Mouse (Mus musculus) cerebellum, adult (tissue): ENCODE measurements around the gene Vill.

Experiments
- ATAC-seq: cut with Nextera tagmentation; 2 replicates; pipeline ENCODE4 v1.9.2; 2017; ENCODE audit warnings: mild to moderate bottlenecking, moderate library complexity, mixed read lengths; ENCODE audit not compliant: insufficient number of reproducible peaks, low FRiP score, low TSS enrichment

The Vill gene

DNA sequence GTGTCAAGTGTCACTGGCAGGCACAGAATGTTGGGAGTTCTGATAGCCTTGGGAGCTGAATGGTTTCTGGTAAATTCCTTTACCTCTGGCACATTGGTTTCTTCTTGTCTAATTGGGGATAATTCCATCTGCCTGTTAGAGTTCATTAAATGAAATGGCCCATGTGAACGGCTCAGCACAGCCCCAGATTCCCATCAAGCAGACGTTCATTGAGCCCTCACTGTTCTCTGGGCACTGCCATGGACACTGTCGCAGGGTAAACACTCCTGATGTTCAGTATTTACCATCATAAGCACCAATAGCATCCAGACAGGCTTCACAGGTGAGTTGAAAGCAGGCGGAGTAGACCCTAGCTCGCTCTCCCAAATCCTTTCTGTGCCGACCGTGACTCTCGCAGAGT is 18.5 kb upstream of the Vill start:
- no peak for ATAC-seq

DNA sequence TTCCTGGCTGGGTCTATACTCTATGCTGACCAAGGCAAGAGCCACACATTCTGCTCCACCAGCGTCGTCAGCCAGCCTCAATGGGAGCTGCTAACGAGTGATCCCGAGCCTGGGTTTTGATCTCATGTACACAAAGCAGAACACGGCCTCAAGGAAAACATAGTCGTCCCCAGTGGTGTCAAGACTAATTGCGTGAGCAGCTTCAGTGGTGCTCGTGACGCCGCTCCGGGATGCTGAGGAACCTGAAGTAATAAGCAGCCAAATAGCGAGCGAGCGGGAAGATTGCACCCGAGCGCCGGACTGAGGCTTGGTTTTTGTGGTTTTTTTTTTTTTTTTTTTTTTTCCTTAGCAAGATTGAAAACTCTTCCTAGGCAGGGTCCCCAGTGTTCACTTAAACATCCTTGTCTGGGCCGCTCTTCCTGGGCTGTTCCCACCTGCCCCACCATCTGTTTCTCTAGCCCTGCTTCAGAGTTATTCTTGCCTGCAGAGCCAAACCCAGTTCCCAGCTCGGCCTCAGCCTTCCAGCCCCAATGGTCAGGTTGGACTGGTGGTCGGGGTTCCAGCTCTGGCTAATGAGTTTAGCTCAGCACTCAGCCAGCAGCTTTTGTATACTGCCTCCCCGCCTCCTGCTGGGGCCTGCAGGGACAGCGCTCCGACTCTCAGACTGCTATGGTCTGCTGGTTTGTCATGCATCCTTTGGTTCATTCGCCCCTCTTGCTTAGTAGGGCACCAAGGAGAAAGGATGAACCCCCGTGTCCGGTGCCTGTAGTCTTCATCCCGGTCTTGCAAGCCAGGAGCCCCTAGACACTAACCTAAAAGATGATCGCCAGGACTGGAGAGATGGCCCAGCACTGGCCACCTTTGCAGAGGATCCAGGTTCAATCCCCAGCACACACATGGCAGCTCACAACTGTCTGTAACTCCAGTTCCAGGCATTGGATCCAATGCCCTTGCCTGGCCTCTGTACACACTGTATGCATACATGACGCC is 17.6 kb upstream of the Vill start:
- ATAC-seq, result no peak

DNA sequence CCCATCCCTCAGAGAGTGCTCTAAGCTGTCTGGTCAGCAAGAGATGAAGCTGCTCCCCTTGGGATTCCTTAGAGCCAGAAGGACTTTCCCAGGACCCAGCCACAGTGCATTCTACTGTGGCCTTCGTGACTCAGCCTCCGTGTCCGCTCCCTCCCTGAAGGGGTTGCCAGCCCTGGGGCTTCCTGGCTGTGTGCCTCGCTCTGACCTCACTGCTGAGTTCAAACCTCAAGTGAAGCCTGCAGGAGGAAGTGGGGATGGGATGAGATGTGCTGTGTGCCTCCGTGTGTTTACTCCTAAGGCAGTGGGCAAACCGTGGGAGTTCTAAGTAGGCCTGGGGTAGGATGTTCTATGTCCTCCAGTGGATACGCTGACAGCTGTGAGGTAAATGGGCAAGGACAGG is 16.7 kb upstream of the Vill start:
- ATAC-seq, result no peak

DNA sequence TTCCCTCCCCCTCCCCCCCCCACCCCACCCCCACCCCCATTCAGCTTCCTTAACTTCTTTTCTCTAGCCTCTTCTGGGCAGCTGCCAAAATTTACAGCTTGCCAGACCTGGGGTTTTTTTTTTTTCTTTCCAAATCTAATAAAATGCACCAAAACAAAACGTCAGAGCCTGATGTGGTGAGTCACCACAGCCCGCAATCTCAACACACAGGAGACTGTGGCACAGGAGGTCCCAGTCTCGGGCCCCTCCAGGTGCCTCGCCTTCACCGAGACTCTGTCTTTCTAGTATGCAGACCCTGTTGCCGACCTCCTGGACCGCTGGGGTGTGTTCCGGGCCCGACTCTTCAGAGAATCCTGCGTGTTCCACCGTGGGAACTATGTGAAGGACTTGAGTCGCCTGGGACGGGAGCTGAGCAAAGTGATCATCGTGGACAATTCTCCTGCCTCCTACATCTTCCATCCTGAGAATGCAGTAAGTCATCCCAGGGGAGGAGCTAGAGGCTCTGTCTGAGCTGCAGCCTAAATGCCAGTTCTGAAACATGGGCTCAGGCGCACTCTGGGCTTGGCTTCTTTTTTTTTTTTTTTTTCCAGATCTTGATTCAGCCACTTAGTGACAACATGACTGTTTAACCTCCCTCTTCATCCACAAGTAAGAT is 15.4 kb upstream of the Vill start:
- ATAC-seq, result no peak

DNA sequence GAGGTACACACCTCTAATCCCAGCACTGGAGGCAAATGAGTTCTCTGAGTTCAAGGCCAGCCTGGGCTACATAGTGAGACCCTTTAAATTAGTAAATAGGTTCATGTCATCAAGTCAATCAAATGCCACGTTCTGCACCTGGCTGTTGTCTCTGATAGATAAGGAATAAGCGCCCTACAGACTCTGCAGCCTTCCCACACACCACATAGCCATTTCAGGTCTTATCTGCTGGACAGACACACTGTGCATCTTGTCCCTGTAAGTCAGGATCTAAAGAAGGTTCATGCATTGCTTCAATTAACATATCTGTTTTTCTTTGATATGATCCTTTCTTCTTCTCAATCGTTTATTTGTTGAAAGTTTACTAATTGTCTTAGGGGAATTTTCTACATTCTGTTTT is 14.0 kb upstream of the Vill start:
- no peak for ATAC-seq

DNA sequence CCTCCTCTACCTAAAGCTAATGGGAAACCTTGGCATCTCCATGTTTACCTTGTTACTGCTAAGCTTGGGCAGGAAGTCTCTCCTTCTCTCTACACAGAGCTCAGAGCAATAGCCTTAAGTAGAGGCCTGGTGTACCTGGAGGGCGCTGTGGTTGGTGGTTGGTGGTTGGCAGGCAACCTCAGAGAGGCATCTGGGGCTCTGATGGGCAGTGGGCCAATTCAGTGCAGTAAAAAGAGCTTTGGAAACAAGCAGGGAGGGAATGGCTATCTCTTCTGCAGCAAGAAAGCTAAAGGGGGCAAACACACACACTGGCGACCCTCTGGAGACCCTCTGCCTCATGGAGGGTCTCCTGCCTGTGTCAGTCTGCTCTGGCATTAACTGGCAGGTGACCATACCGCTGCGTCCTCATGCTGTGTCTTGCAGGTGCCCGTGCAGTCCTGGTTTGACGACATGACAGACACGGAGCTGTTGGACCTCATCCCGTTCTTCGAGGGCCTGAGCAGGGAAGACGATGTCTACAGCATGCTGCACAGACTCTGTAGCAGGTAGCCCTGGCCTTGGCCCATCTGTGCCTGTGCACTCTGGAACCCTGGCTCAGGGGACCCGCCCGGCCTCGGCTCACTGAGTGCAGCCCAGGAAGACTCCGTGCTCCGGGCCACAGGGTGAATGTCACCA is 12.3 kb upstream of the Vill start:
- ATAC-seq, result 0 out of 2 replicates have a peak, but pooled peaks have one; percentile 32

DNA sequence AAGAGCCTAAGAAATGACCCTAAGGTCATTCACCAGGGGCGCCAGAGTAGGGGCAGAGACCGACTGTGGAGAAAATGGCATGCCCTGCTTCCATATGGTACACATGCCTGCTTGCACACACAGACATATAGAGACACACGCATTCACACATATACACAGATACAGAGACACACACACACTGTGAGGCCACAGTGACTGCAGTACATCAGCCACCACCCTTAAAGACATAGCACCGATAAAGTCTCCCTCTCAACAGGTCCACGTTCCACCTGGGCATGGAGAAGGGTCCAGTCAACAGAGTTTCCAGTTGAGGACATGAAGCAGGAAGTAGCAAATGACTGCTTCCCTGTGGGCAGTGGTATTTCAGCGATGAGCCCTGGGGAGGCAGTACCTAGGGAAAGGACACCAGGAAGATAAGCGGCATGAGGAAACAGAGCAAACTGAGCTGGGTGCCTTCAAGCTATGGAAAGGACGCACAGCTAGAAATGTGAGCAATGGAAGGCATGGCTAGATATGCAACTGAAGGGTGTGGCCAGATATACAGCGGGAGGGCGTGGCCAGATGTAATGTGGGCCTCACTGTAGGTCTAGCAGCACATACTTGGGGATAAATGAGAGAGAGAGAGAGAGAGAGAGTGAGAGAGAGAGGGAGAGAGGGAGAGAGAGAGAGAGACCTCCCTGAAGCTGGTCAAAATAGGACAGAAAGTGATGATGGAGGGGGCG is 4.2 kb upstream of the Vill start:
- ATAC-seq, result no peak

DNA sequence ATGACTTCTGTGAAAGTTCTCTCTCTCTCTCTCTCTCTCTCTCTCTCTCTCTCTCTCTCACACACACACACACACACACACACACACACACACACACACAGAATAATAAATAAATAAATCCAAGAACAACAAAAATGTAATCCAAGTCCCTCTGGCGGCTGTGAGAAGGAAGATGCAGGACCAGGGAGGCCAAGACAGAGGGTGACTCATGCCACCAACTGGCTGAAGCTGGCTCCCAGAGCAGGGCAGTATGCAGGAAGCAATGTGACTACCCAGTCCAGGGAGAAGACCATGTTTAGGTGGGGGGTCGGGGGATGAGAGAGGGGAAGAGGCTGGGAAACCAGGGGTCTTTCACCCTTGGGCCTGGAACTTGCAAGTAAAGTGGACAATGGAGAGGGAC is 1.4 kb upstream of the Vill start:
- no peak for ATAC-seq

DNA sequence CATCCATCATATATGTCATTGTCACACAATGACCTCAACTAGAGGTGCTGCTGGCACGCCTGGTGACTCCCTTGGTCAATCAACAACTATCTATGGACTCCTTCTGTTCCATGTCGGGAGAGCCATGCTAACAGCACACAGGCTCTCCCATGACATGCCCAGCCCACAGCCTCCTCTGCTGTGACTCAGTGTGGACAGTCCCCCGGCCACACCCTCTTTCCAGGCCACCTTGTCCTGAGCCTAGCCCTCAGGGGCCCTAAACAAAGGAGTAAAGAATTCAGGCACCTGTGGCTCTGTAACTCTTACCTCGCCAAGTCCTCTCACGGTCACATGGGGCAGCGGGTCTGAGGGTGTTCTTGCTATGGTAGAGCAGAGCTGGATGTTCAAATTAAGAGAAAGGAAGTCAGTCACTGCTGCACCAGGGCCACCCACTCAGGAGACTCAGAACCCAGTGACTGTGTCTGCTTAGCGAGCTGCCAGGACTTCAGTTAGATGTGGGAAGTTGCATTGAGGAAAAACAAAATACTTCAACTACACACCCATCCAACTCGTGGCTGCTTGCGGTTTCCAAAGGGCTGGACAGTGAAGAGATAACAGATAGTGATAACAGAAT is 1.5 kb downstream of the Vill start:
- ATAC-seq, result no peak

DNA sequence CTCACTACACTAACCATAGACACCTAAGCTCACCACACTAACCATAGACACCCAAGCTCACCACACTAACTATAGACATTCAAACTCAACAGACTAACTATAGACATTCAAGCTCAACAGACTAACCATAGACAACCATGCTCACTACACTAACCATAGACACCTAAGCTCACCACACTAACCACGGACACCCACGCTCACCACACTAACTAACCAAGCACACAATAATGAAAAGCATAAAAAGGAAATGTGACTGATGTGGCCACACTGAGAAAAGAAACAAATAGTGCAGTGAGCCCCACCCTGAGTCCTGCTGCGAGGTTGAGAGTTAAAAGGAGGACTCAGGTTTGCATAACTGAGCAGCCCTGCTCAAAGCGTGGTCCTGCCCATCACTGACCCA is 2.8 kb downstream of the Vill start:
- ATAC-seq, result no peak

DNA sequence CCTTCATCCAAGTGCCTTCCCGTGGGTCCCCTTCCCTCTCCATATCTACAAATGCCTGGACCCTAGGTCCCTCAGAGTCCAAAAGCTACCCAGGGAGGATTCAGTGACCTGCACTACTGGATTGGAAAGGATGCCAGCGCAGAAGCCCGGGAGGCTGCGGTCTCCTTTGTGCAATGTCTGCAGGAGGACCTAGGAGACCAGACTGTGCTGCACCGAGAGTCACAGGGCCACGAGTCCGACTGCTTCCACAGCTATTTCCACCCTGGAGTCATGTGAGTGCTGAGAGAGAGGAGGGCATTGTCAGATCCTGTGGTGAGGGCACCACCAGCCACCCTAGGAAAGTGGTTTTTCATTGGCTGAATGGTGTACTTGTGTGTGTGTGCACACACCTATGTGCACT is 5.7 kb downstream of the Vill start:
- no peak for ATAC-seq

DNA sequence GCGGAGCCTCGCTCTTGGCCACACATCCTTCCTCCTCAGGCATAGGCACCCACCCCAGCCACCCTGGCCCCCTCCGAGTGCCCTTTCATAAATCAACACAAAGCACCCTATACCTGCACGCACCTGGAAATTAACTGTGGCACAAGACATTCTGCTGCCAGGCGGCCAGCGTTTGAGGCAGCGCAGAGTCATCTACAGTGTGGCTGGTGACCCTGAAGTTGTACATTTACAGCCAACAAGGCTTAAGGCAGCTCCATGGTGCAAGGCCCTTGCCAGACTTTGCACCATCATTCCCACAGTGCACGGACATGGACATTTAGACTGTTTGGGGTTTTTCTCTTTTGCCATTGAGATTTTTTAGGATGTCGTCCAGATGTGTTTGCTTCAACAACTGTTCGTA is 8.1 kb downstream of the Vill start:
- ATAC-seq, result no peak

DNA sequence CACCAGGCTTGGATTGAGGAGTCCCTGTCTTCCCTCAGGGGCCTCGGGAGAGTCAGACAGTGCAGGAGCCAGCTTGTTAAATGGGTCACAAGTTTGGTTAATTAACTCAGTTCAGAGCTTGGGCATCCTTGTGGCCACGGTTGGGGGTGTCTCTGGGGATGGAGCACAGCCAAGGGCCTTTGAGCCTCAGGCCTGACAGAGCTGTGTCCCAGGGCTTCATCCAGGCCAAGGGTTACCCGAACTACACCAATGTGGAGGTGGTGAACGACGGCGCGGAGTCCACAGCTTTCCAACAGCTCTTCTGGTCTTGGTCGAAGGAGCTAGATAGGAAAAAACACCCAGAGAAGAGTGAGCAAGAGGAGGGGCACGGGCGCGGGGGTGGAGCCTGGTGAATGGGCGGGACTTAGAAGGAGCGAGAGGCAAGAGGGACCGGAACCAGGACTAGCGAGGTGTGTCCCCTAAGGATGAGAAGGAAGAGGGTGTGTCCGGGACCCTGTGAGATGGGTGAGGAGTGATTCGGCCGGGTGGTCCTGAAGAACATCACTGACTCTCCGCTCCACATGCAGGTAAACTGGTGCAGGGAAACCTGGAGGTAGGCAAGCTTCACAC is 10.6 kb downstream of the Vill start:
- ATAC-seq, result no peak

DNA sequence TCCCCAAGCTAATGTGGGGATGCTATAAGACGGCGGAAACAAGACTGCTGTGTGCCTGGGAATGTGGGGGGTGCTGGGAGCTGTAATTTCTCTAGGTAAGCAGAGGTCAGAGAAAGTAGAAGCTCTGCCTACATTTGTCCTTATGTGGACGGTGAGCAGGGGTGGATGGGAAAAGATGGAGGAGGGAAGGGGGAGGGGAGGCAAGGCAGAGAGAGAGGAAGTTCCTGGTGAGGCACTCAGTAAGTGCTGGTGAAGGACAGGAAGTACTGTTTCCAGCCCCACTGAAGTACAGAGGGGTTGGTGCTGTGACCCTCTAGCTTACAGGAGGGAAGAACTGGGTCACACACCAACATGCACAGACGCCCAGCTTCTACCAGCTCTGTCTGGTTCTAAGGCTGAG is 11.7 kb downstream of the Vill start:
- ATAC-seq, result no peak

DNA sequence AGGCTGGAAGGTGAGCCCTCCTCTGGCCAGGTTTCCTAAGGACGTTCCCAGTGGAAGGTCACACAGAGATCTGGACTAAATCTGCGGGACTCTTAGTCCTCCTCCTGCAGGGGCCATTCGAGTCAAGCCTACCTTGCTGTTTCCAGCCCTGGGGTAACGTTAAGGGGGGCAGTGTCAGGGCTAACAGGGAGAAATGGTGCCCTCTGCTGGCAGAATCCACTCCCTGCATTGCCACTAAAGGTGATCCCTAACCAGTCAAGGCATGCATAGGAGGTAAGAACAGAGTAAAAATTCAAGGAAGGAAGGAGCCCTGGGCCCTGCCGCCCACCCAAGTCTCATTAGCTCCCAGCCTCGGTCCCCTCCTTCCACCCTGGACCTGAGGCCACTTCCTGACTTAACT is 15.0 kb downstream of the Vill start:
- peak; percentile 17; the same call in 1 of the 2 replicates for ATAC-seq

DNA sequence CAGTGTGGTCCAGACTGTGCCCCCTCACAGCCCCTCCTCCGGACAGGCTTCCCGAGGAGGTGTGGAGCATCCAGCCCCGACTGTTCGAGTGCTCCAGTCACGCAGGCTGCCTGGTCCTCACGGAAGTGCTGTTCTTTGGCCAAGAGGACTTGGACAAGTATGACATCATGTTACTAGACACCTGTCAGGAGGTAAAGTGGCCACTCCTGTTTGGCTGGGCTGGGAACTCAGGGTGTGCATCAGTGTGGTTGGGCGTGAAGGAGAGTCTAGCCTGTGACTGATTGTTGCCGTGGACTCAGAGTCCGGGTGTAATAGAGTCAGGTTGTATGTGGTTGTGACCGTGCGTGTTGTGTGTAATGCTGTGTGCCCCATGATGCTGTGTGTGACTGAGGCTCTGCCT is 15.7 kb downstream of the Vill start:
- no peak for ATAC-seq

DNA sequence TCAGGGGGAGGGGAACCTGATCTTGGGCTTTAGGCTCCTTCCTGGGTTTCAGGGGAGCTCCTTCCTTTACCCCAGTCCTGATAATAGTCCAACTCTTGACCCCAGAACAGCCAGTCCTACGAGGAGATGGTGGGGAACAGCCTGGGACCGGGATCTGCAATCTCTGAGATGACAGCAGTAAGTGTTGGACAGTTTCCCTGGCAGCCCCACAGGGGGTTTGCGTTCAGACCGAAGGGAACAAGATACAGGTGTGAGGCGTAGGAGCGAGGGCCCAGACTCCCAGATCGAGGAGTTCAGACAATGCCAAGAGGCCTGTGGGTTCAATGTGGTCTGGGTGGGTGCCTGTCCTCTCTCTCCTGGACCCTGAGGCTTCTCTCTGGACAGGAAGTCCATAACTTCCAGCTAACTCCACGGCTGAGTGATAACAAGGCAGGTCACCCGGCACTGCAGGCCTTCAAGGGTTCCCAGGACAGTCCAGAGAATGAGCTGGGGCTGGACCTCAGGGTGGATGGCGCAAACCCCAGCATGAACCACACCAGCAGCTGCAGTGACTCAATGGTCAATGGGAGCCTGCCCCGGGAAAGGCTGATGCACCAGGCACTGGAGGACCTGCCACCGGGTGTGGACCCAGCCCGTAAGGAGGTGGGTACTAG is 17.7 kb downstream of the Vill start:
- no peak for ATAC-seq

DNA sequence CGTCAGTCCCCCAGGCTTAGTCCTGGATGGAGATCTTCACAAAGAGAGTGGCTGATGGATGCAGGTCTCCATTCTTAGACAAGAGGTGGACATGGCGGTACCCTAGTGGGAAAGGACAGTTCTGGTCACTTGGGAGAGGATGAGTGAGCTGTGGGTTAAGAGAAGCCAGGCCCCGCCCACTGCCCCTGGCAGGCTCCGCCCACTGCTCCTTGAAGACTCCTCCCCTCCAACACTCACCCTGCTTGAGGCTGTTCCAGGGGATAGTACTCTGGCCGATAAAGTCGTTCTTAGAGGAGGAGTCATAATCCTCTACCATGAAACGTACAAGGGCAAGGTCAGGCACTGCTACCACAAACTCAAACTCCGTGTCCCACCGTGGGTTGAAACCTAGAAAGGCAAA is 19.2 kb downstream of the Vill start:
- ATAC-seq, result no peak

DNA sequence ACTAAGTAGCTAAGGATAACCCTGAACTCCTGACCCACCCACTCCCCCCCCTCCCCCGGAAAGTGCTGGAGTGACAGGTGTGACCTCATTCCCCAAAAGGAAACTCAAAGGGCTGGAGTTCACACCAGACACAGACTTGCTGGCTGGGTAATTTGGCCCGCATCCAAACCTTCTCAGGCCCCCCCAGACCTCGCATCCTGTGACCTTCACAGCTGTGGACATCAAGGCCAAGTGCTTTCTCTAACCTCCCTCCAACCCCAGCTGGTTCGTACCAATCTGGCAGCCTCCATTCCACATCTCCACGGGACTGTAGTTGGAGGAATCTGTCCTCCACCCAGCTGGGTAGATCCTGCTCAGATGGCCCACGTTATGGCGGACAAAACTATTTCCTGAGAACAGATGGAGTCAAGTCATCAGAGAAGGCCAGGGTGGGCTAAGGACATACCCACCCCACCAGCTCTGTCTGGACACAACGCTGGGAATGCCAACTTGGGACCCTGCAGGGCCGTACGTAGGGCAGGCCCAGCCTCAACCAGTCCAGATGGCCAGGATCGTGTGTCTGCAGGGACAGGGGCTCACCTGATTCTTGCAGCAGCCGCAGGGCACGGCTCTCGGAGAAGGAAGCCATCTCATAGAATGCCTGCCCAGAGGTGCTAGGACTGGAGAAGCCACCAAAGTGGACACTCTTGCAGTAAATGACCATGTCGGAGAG is 20.8 kb downstream of the Vill start:
- no peak for ATAC-seq
